Mouse (Mus musculus): ENCODE data around the gene Ncapg. TPM values are rescaled to one million over a fixed set of nuclear protein-coding genes. Genes with fewer than 3 reads are reported as not detected.

Ncapg gene
- total RNA-seq (2014; rRNA removed): 0.46 and 1.1 TPM in 2 replicates
- 0.02 TPM in 1 of 2 replicates, not detected in the other for polyA plus RNA-seq (2012; rRNA removed)

GRCm38 (mm10) chr5:45669598-45670279 is at the start of gene Ncapg:
Gene Ncapg, plus strand, starts transcription at chr5:45669919.
- Histone ChIP-seq H3K36me3 (ENCODE audit: control insufficient read depth, insufficient read depth, low read length) (no peaks in the 10 kb centered on the region), H3K79me2 (ENCODE audit: control insufficient read depth, insufficient read depth, low read length) (no peaks in the 10 kb centered on the region), H3K9ac (ENCODE audit: low read depth, low read length) (peak within 1 kb of the TSS; percentile 62), H3K4me3 (ENCODE audit: insufficient read depth, low read depth, low read length) (peak within 1 kb of the TSS; percentile 73), H3K27me3 (ENCODE audit: control insufficient read depth, insufficient read depth, low read length) (no peaks in the 10 kb centered on the region), H3K27ac (replicated peaks; ENCODE audit: insufficient read depth, low read depth, low read length) (peak within 1 kb of the TSS; percentile 13), H3K4me1 (ENCODE audit: control insufficient read depth, insufficient read depth, low read length) (peaks cover 4% of the 10 kb centered on the region; the same call in 1 of the 2 replicates)
- WGBS: under 1% methylated on average over 66 of the region's 66 CpGs
- peak; percentile 84 for DNase-seq (ENCODE audit: extremely low read depth, low read depth, low spot score)
- TF ChIP-seq POLR2A (IDR thresholded peaks at IDR 0.05; ENCODE audit: extremely low read depth, insufficient read depth, low read length) (peak; percentile 43; the same call in 1 of the 2 replicates), CTCF (IDR thresholded peaks at IDR 0.05; ENCODE audit: low read depth, low read length) (no peak)

DNA sequence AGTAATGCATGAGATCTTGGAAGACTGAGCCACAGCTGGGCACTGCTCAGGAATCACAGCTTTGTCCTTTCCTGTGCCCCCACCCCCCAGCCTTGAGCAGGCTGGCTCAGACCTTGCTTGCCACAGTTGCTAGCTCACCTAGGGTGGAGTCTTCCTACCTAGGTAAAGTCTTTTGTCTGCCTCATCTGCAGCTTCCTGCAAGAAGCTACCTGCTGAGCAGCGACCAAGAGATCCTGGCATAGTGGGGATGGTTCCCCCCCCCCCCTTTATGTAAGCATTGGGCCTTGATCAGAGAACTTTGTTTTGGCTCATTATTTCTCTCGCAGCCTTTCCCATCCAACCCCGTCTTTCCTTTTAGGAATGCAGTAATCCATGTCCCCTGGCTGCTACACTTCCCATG is 48.2 kb upstream of the Ncapg start:
- H3K4me3 ChIP-seq (ENCODE audit: insufficient read depth, low read depth, low read length): no peak overlapping the region
- TF ChIP-seq CTCF (IDR thresholded peaks at IDR 0.05; ENCODE audit: low read depth, low read length) (no peak), POLR2A (IDR thresholded peaks at IDR 0.05; ENCODE audit: extremely low read depth, insufficient read depth, low read length) (no peak)
- H3K27me3 ChIP-seq (ENCODE audit: control insufficient read depth, insufficient read depth, low read length): no peaks in the 10 kb centered on the region
- 61% methylated on average over 3 of the region's 3 CpGs for WGBS
- no peaks in the 10 kb centered on the region for H3K79me2 ChIP-seq (ENCODE audit: control insufficient read depth, insufficient read depth, low read length)
- H3K36me3 ChIP-seq (ENCODE audit: control insufficient read depth, insufficient read depth, low read length): no peaks in the 10 kb centered on the region
- H3K27ac ChIP-seq (replicated peaks; ENCODE audit: insufficient read depth, low read depth, low read length): no peak overlapping the region
- no peak overlapping the region for H3K9ac ChIP-seq (ENCODE audit: low read depth, low read length)
- no peak for DNase-seq (ENCODE audit: extremely low read depth, low read depth, low spot score)
- H3K4me1 ChIP-seq (ENCODE audit: control insufficient read depth, insufficient read depth, low read length): no peaks in the 10 kb centered on the region

- WGBS: 71% methylated on average over 1 of the region's 1 CpGs
- Histone ChIP-seq H3K4me3 (ENCODE audit: insufficient read depth, low read depth, low read length) (no peak overlapping the region), H3K27me3 (ENCODE audit: control insufficient read depth, insufficient read depth, low read length) (no peaks in the 10 kb centered on the region), H3K4me1 (ENCODE audit: control insufficient read depth, insufficient read depth, low read length) (no peaks in the 10 kb centered on the region), H3K79me2 (ENCODE audit: control insufficient read depth, insufficient read depth, low read length) (no peaks in the 10 kb centered on the region), H3K9ac (ENCODE audit: low read depth, low read length) (no peak overlapping the region), H3K27ac (replicated peaks; ENCODE audit: insufficient read depth, low read depth, low read length) (no peak overlapping the region), H3K36me3 (ENCODE audit: control insufficient read depth, insufficient read depth, low read length) (no peaks in the 10 kb centered on the region)
- DNase-seq (ENCODE audit: extremely low read depth, low read depth, low spot score): no peak
- TF ChIP-seq CTCF (IDR thresholded peaks at IDR 0.05; ENCODE audit: low read depth, low read length) (no peak), POLR2A (IDR thresholded peaks at IDR 0.05; ENCODE audit: extremely low read depth, insufficient read depth, low read length) (no peak)
Observed at GRCm38 (mm10) chr5:45627771-45628170, 41.9 kb upstream of the Ncapg start.

GRCm38 (mm10) chr5:45629470-45629869 is 40.2 kb upstream of the Ncapg start:
- Histone ChIP-seq H3K9ac (ENCODE audit: low read depth, low read length) (no peak overlapping the region), H3K4me3 (ENCODE audit: insufficient read depth, low read depth, low read length) (no peak overlapping the region), H3K27ac (replicated peaks; ENCODE audit: insufficient read depth, low read depth, low read length) (no peak overlapping the region), H3K79me2 (ENCODE audit: control insufficient read depth, insufficient read depth, low read length) (no peaks in the 10 kb centered on the region), H3K36me3 (ENCODE audit: control insufficient read depth, insufficient read depth, low read length) (no peaks in the 10 kb centered on the region), H3K27me3 (ENCODE audit: control insufficient read depth, insufficient read depth, low read length) (no peaks in the 10 kb centered on the region), H3K4me1 (ENCODE audit: control insufficient read depth, insufficient read depth, low read length) (no peaks in the 10 kb centered on the region)
- DNase-seq (ENCODE audit: extremely low read depth, low read depth, low spot score): no peak
- TF ChIP-seq CTCF (IDR thresholded peaks at IDR 0.05; ENCODE audit: low read depth, low read length) (no peak), POLR2A (IDR thresholded peaks at IDR 0.05; ENCODE audit: extremely low read depth, insufficient read depth, low read length) (no peak)

GRCm38 (mm10) chr5:45638378-45638777 is 31.3 kb upstream of the Ncapg start:
- H3K4me1 ChIP-seq (ENCODE audit: control insufficient read depth, insufficient read depth, low read length): 0 out of 2 replicates have a peak, but pooled peaks cover 3% of the 10 kb centered on the region
- no peak overlapping the region for H3K9ac ChIP-seq (ENCODE audit: low read depth, low read length)
- no peak overlapping the region for H3K4me3 ChIP-seq (ENCODE audit: insufficient read depth, low read depth, low read length)
- no peak for DNase-seq (ENCODE audit: extremely low read depth, low read depth, low spot score)
- TF ChIP-seq CTCF (IDR thresholded peaks at IDR 0.05; ENCODE audit: low read depth, low read length) (no peak), POLR2A (IDR thresholded peaks at IDR 0.05; ENCODE audit: extremely low read depth, insufficient read depth, low read length) (no peak)
- H3K79me2 ChIP-seq (ENCODE audit: control insufficient read depth, insufficient read depth, low read length): no peaks in the 10 kb centered on the region
- H3K27me3 ChIP-seq (ENCODE audit: control insufficient read depth, insufficient read depth, low read length): no peaks in the 10 kb centered on the region
- no peaks in the 10 kb centered on the region for H3K36me3 ChIP-seq (ENCODE audit: control insufficient read depth, insufficient read depth, low read length)
- no peak overlapping the region for H3K27ac ChIP-seq (replicated peaks; ENCODE audit: insufficient read depth, low read depth, low read length)
- WGBS: 45% methylated on average over 3 of the region's 3 CpGs

Measured in liver, adult 2 months (tissue).